Mouse (Mus musculus) G1E (cell line): ENCODE data around the gene Vps26c. TPM values are rescaled to one million over a fixed set of nuclear protein-coding genes. Genes with fewer than 3 reads are reported as not detected.

Experiments
- ATAC-seq: 2 replicates; pipeline ENCODE4 v1.8.0; 2016; ENCODE audit warnings: mild to moderate bottlenecking; ENCODE audit not compliant: insufficient number of reproducible peaks, poor library complexity, low FRiP score, severe bottlenecking; ENCODE audit errors: extremely low read depth
- DNase-seq: peaks from one replicate; pipeline ENCODE4 v3.0.0; 2012; ENCODE audit warnings: low spot score
- H3K27me3 ChIP-seq: 2 replicates; pipeline ENCODE4 v1.6.1; 2012; ENCODE audit warnings: mild to moderate bottlenecking, low read length, inconsistent platforms; ENCODE audit not compliant: insufficient read depth
- H3K36me3 ChIP-seq: replicated peaks from 2 replicates; pipeline ENCODE3; 2012; ENCODE audit warnings: mild to moderate bottlenecking, inconsistent platforms
- H3K4me1 ChIP-seq: 2 replicates; pipeline ENCODE4 v1.6.1; 2012; ENCODE audit warnings: low read depth, low read length, inconsistent platforms, mixed read lengths; ENCODE audit not compliant: insufficient read depth
- H3K4me3 ChIP-seq: 2 replicates; pipeline ENCODE4 v1.5.1; 2012; ENCODE audit warnings: low read depth, mild to moderate bottlenecking, inconsistent platforms, low read length, moderate library complexity, mixed read lengths
- H3K9me3 ChIP-seq: replicated peaks from 2 replicates; pipeline ENCODE4 v1.6.1; 2012; ENCODE audit warnings: inconsistent platforms
- CTCF ChIP-seq: IDR thresholded peaks from 2 replicates; pipeline ENCODE4 v1.5.1; 2012; ENCODE audit warnings: low read depth, low read length, inconsistent platforms, mixed read lengths
- GATA1 ChIP-seq: IDR thresholded peaks from 2 replicates; pipeline ENCODE4 v1.6.1; 2012; ENCODE audit warnings: borderline replicate concordance, low read length, inconsistent platforms, mixed read lengths
- GATA2 ChIP-seq: IDR thresholded peaks from 2 replicates; pipeline ENCODE4 v1.6.1; 2012; ENCODE audit warnings: low read depth, low read length, inconsistent platforms, borderline replicate concordance
- POLR2AphosphoS5 ChIP-seq: IDR thresholded peaks from 2 replicates; pipeline ENCODE4 v1.6.1; 2012; ENCODE audit warnings: low read depth, low read length, inconsistent platforms; ENCODE audit not compliant: insufficient replicate concordance
- TAL1 ChIP-seq: conservative IDR thresholded peaks from 2 replicates; pipeline ENCODE4 v1.6.1; 2012; ENCODE audit warnings: low read depth, low read length, inconsistent platforms, mixed read lengths
- polyA plus RNA-seq: library from polyadenylated mRNA; stranded (reverse); fragments of >175 nt; gene quantifications from 2 replicates; pipeline ENCODE4 v1.2.3, GENCODE M21; 2012
- total RNA-seq, 2 experiments: library from RNA; stranded (forward) in 1 of 2; stranded (reverse) in 1 of 2; fragments of 200-1000 nt in 1 of 2; fragments of >200 nt in 1 of 2; fragmentation: Nextera tagmentation in 1 of 2; gene quantifications; 2 replicates each; pipeline ENCODE4 v1.2.3; 2014 to 2017

Gene Vps26c
- total and polyA plus RNA-seq, 3 experiments, result 3.2 to 80.7 (median 37.2) TPM

DNA sequence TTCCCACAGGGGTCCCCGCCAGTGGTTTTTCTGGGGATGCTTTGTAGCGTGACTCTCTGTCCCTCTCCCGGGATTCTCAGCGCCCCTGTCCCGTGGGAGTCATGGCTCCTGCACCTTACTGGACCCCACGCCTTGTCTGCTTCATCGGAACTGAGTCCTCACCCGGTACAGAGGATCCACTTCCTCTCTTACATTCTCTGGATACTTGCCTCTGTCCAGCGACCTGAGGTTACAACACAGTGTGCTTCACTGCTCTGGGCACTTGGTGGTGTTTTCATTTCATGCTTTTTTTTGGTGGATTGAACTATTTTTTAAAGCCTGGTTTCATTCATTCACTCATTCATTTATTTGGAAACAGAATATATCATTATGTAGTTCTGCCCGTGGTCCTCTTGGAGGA is 23.2 kb upstream of the Vps26c start:
- no peak for DNase-seq
- ATAC-seq, result no peak
- TF ChIP-seq CTCF (no peak), GATA1 (no peak), GATA2 (no peak), TAL1 (no peak), POLR2AphosphoS5 (no peak)
- H3K4me3 ChIP-seq, result no peak overlapping the region
- H3K4me1 ChIP-seq, result no peaks in the 10 kb centered on the region
- peaks cover 9% of the 10 kb centered on the region for H3K9me3 ChIP-seq
- H3K27me3 ChIP-seq, result peaks cover 12% of the 10 kb centered on the region
- H3K36me3 ChIP-seq, result no peaks in the 10 kb centered on the region

DNA sequence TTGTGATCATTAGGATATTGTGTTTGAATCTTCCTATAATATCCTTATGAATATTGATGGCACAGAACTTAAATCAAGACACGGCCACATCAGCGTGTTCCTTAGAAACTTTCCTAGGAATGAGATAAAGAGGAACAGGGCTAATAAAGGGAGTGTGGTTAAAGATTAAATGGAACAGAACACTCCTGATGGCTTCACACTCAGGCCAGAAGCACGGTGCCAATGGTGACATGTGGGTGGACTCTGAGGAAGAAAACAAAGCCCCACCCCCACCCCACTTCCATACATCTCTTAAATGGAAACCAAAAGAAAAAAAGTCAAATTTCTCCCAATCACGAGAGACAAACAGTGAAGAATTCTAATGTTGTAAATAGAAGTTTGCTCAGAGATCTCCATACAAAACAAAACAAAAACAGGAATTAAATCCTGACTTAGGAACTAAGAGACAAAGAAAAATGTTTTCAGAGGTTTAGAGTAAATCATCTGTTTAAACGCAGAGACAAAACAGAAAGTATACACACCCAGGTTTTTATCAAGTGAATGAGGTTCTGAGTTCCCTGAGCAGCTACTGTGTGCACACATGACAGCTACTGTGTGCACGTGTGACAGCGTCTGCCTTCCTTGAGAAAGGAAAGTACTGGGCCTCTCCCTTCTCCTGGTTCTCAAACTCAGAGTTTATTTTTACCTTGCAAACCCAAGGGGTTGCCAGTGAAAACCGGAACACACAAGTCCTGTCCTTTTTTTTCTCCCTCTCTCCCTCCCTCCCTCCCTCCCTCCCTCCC is 19.3 kb upstream of the Vps26c start:
- Histone ChIP-seq H3K9me3 (no peaks in the 10 kb centered on the region), H3K36me3 (no peaks in the 10 kb centered on the region), H3K4me3 (no peak overlapping the region), H3K4me1 (no peaks in the 10 kb centered on the region; the same call in 1 of the 2 replicates), H3K27me3 (peaks cover 21% of the 10 kb centered on the region)
- TF ChIP-seq TAL1, result no peak
- TF ChIP-seq POLR2AphosphoS5, result no peak
- TF ChIP-seq GATA1, result no peak
- TF ChIP-seq GATA2, result no peak
- no peak for TF ChIP-seq CTCF
- DNase-seq (no peak), ATAC-seq (no peak)

DNA sequence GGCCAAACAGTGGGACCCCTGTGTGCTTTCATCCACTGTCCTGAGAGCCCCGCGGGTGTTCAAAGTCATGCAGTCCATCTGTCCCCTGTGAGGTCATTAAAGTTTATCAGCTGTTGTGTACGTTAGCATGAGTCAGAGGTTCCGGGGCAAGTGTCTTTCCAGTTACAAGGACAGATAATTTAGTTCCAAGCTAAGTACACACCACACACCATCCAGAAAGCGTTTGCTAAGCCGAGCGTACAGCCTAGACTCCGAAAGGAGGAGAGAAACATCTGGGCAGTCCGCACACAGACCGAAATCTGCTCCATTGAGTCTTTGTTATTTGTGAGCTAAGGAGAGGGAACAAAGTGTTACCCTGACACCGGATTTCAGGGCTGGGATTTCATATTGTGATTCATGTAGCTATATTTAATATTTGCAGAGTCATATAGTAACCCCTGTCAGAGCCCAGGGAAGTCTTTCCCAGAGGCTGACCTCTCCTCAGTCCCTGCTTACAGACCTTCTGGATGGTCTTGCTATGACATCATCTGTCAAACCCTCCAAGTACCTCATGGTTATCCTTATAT is 18.0 kb upstream of the Vps26c start:
- H3K27me3 ChIP-seq, result peaks cover 29% of the 10 kb centered on the region
- H3K4me1 ChIP-seq, result no peaks in the 10 kb centered on the region; the same call in 1 of the 2 replicates
- TF ChIP-seq GATA1, result no peak
- TF ChIP-seq GATA2, result no peak
- no peak for TF ChIP-seq POLR2AphosphoS5
- no peak for TF ChIP-seq CTCF
- no peak for TF ChIP-seq TAL1
- ATAC-seq, result no peak
- no peaks in the 10 kb centered on the region for H3K36me3 ChIP-seq
- no peak for DNase-seq
- H3K4me3 ChIP-seq, result no peak overlapping the region
- no peaks in the 10 kb centered on the region for H3K9me3 ChIP-seq

DNA sequence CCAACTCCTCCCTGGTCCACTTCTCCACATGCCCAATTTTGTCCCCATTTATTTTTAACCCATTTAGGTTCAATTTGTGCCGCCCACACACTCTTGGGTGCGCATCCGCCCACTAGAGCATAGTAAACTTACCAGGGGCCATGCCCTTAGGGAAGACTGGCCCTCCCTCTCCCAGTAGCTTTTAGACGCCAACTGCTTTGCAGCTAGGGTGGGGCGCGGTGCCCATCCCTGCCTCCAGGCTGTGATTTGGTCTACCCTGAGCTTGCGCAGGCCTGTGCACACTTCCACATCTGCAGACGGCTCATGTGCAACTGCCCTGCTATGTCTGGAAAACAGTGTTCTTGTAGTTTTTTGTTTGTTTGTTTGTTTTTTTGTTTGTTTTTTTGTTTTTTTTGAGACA is 16.3 kb upstream of the Vps26c start:
- Histone ChIP-seq H3K36me3 (no peaks in the 10 kb centered on the region), H3K9me3 (no peaks in the 10 kb centered on the region), H3K27me3 (peaks cover 29% of the 10 kb centered on the region), H3K4me3 (no peak overlapping the region), H3K4me1 (no peaks in the 10 kb centered on the region; the same call in 1 of the 2 replicates)
- ATAC-seq (no peak), DNase-seq (no peak)
- TF ChIP-seq TAL1, result no peak
- no peak for TF ChIP-seq GATA2
- no peak for TF ChIP-seq POLR2AphosphoS5
- TF ChIP-seq CTCF, result no peak
- TF ChIP-seq GATA1, result no peak

DNA sequence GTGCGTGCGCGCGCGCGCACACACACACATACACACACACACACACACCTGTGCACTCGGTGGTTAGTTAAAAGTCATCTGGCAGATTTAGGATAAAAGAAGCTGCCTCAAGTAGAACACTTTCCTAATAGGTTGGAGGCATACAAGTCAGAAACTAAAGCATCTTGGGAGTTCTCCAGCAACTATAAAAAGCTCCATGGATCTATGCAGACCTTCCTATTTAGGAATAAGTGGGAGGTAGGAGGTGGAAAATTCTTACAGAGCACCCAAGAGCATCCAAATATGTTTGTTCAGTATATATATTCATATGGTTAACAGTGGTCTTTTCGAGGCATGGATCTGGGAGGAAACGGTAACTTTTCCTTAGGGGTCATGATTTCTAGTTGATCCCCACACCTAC is 13.5 kb upstream of the Vps26c start:
- no peak for DNase-seq
- TF ChIP-seq CTCF (no peak), GATA1 (no peak), GATA2 (no peak), POLR2AphosphoS5 (no peak), TAL1 (no peak)
- ATAC-seq, result no peak
- H3K27me3 ChIP-seq, result peaks cover 48% of the 10 kb centered on the region
- no peaks in the 10 kb centered on the region; the same call in 1 of the 2 replicates for H3K4me1 ChIP-seq
- H3K36me3 ChIP-seq, result no peaks in the 10 kb centered on the region
- H3K9me3 ChIP-seq, result no peaks in the 10 kb centered on the region
- no peak overlapping the region for H3K4me3 ChIP-seq

DNA sequence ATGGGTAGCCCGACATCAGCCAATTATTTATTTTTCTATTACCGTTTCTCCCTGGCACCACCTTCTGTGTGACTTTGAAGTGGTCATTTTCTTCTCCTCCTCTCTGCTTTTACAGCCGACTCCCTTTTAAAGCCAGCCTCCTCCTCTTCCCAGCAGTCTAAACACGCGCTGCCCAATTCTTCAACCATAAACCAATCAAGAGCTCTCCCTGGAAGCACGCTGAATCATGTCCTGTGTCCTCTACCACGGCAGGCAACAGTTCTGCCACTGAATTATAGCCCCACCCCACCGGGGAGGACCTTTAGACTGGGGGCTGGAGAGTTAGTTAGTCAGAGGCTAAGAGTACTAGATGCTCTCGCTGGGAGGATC is 10.5 kb upstream of the Vps26c start:
- H3K27me3 ChIP-seq, result peaks cover 56% of the 10 kb centered on the region
- H3K4me3 ChIP-seq, result no peak overlapping the region
- H3K9me3 ChIP-seq, result no peaks in the 10 kb centered on the region
- ATAC-seq (no peak), DNase-seq (no peak)
- no peaks in the 10 kb centered on the region for H3K36me3 ChIP-seq
- H3K4me1 ChIP-seq, result peaks cover 3% of the 10 kb centered on the region
- no peak for TF ChIP-seq TAL1
- TF ChIP-seq GATA1, result no peak
- TF ChIP-seq GATA2, result no peak
- no peak for TF ChIP-seq POLR2AphosphoS5
- no peak for TF ChIP-seq CTCF
